In genomic region chr3:52070163-52070478, GRCm38 (mm10) we compare ENCODE assay signal across 8 mouse cellular contexts. TPM values are rescaled to one million over a fixed set of nuclear protein-coding genes. Genes with fewer than 3 reads are reported as not detected.
DNase-seq lines count a peak whose midpoint lies in the region; ATAC-seq and TF ChIP-seq lines count a peak whose summit lies in the region.

No protein-coding gene starts in this region.

- H3K27me3 ChIP-seq in heart, adult 2 months (ENCODE audit: control insufficient read depth, insufficient read depth, low read length): no peaks in the 10 kb centered on the region
- H3K27me3 ChIP-seq in testis, adult 2 months (ENCODE audit: control insufficient read depth, insufficient read depth, low read length): no peaks in the 10 kb centered on the region; the same call in 1 of the 2 replicates
- no peaks in the 10 kb centered on the region for H3K27me3 ChIP-seq in liver, embryonic 13.5 days

- H3K27ac ChIP-seq in heart, adult 2 months: peak overlapping the region; percentile 60
- H3K27ac ChIP-seq in testis, adult 2 months (ENCODE audit: control insufficient read depth, insufficient read depth, low read depth, low read length): no peak overlapping the region
- H3K27ac ChIP-seq in liver, embryonic 13.5 days: 0 out of 2 replicates have a peak overlapping the region, but pooled peaks have one; percentile 21

- TF ChIP-seq POLR2A in heart, adult 2 months (IDR thresholded peaks at IDR 0.05; ENCODE audit: insufficient read depth, low read depth, low read length): no peak
- no peak for TF ChIP-seq POLR2A in testis, adult 2 months (IDR thresholded peaks at IDR 0.05; ENCODE audit: control insufficient read depth, low read depth, low read length)

- peak overlapping the region; percentile 74 for H3K9ac ChIP-seq in heart, adult 2 months (ENCODE audit: low read depth, low read length)
- peak overlapping the region; percentile 54; the same call in 1 of the 2 replicates for H3K9ac ChIP-seq in liver, embryonic 13.5 days

- no peaks in the 10 kb centered on the region for H3K36me3 ChIP-seq in heart, adult 2 months (ENCODE audit: control insufficient read depth, insufficient read depth, low read length)
- H3K36me3 ChIP-seq in testis, adult 2 months (ENCODE audit: control insufficient read depth, insufficient read depth, low read length): no peaks in the 10 kb centered on the region
- no peaks in the 10 kb centered on the region for H3K36me3 ChIP-seq in liver, embryonic 13.5 days

- DNase-seq in heart, adult 2 months: no peak
- no peak for DNase-seq in heart, postnatal 10 days
- DNase-seq in testis, postnatal 14 days (ENCODE audit: low spot score): no peak
- DNase-seq in liver, embryonic 13.5 days: no peak
- no peak for DNase-seq in MN1 (ENCODE audit: low spot score)
- no peak for DNase-seq in thymus, postnatal 10 days (ENCODE audit: low spot score in 2 of 2)
- no peak for DNase-seq in layer of hippocampus, adult 11-12 months (ENCODE audit: low spot score)

- TF ChIP-seq CTCF in heart, adult 2 months (IDR thresholded peaks at IDR 0.05): no peak
- no peak for TF ChIP-seq CTCF in testis, adult 2 months (IDR thresholded peaks at IDR 0.05; ENCODE audit: control insufficient read depth, insufficient read depth, insufficient replicate concordance, low read depth, low read length)

- peak overlapping the region; percentile 62 for H3K4me2 ChIP-seq in liver, embryonic 13.5 days

- intact Hi-C loops in heart, adult 2 months (cut with DNase I): no loop called here
- intact Hi-C loops in heart, postnatal 10 days (cut with DNase I): no loop called here

- peak overlapping the region; percentile 54 for H3K4me3 ChIP-seq in heart, adult 2 months
- H3K4me3 ChIP-seq in testis, adult 2 months (ENCODE audit: control insufficient read depth, low read depth, low read length): peak overlapping the region; percentile 66; the same call in 1 of the 2 replicates
- H3K4me3 ChIP-seq in liver, embryonic 13.5 days (replicated peaks): peak overlapping the region; percentile 49

- no peaks in the 10 kb centered on the region for H3K9me3 ChIP-seq in liver, embryonic 13.5 days (replicated peaks)

- H3K4me1 ChIP-seq in heart, adult 2 months (ENCODE audit: control insufficient read depth, insufficient read depth, low read length): peaks cover 4% of the 10 kb centered on the region; the same call in 1 of the 2 replicates
- peaks cover 4% of the 10 kb centered on the region; the same call in 1 of the 2 replicates for H3K4me1 ChIP-seq in testis, adult 2 months (ENCODE audit: control insufficient read depth, insufficient read depth, low read length)
- H3K4me1 ChIP-seq in liver, embryonic 13.5 days (replicated peaks): peaks cover 36% of the 10 kb centered on the region

- no peak for TF ChIP-seq EP300 in heart, adult 2 months (IDR thresholded peaks at IDR 0.05; ENCODE audit: insufficient read depth, low read depth, low read length)

- WGBS in heart, adult 2 months: 30% methylated on average over 4 of the region's 4 CpGs
- WGBS in liver, embryonic 13.5 days (ENCODE audit: insufficient replicate concordance): 4% methylated on average over 4 of the region's 4 CpGs

- no peak for ATAC-seq in liver, embryonic 13.5 days (ENCODE audit: low read depth)

- H3K79me2 ChIP-seq in heart, adult 2 months (replicated peaks; ENCODE audit: control insufficient read depth, insufficient read depth, low read length): no peaks in the 10 kb centered on the region

RNA-seq across cellular contexts. Expression of gene Maml3, which starts 34.8 kb away (rescaled TPM):
- total RNA-seq in heart, adult 2 months (2021): 1 to 10 TPM; 2.7 to 2.8 TPM
- polyA plus RNA-seq in heart, adult 2 months (2012; rRNA removed): 1.9 and 2.0 TPM in 2 replicates
- total RNA-seq in heart, postnatal 10 days (2021): 1 to 10 TPM; 5.4 to 5.6 TPM
- polyA plus RNA-seq in testis, adult 2 months (2012; rRNA removed): 2.9 and 3.2 TPM in 2 replicates
- polyA plus RNA-seq in liver, embryonic 13.5 days (2015; fragmentation: Nextera tagmentation; extraction: Ambion mirVana): 0.69 and 1.1 TPM in 2 replicates
